Mouse (Mus musculus): ENCODE data around the gene Ppat.
"Not testable (repeated sequence)": the region's sequence is repeated elsewhere in the genome, so short reads cannot be mapped to it uniquely, and the experiment has no call there.

The Ppat gene

DNA sequence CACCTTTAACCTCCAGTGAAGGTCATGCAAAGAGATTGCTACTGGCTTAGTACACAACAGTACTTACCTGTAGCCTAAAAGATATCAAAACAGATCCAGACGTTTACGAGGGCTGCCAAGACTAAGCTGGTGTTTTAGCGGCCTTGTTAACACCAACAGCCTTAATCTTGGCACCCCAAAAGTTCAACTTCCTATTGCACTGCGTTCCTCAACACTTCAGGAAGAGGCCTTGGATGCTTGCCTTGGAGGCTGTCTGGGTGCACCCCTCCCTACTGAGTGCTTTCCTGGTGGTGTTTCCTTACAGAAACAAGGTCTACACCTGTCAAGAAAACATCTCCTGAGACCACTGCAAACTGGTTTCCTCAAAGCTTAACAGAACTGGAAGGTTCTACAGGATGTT lies 4.2 kb downstream of the Ppat start:
- DNase-seq = no peak

GRCm38 (mm10) chr5:76945678-76946033 lies 5.7 kb downstream of the Ppat start:
- DNase-seq = no peak

- no peak for DNase-seq
These were observed 6.3 kb downstream of the Ppat start for GRCm38 (mm10) chr5:76944965-76945677.

DNA sequence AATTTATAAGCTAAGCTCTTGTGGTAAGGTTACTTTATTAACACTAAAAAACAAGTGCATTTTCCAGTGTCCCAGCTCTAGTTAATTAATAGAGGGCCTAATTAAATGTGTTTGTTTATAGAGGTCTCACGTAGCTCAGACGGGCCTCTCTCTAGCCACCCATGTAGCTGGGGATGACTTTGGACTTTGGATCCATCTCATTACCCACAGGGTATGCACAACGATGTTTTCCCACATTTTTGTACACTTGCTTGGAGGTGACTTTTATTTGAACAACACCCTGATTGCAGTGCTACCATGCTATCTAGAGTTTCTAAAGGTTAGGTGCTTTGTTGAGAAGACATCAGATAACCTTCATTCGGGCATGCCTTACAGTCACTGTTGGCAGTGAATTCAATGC lies 8.9 kb downstream of the Ppat start:
- DNase-seq = no peak

DNA sequence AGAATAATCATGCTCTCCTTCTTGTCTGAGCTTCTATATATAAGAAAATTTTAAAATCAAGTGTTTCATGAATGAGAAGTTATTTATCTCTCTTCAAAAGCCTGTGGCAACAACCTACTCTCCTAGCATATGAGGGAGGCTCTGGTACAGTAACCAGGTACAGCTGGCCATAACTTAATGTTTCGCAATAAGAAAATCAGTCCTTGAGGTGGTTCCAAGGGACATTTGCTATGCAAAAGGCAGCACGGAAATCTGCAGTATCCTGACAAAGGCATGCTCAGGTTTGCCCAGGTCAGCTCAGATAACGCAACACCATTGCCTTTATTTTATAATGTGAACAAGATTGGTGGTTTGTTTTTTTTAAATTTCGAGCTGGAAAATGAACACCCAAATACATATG lies 9.4 kb downstream of the Ppat start:
- no peak for DNase-seq

DNA sequence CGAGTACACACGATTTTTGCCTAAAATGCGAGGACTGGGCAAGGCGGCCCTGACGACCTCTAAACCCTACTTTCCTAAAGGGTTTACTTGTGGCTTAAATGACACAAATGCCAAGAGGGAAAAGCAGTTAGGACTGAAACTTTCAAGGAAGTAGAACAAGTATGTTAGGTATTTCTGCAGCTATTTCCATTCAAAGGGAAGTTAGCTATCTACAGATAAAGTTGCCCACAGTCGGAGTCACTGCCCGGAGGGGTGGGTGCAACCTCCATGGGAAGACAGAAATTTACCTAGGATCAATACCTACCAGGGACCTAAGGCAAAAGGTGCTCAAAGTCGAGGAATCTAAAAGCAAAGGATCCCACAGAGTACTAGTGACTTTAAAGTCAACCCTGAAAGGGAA lies 11.7 kb downstream of the Ppat start:
- no peak for DNase-seq

DNA sequence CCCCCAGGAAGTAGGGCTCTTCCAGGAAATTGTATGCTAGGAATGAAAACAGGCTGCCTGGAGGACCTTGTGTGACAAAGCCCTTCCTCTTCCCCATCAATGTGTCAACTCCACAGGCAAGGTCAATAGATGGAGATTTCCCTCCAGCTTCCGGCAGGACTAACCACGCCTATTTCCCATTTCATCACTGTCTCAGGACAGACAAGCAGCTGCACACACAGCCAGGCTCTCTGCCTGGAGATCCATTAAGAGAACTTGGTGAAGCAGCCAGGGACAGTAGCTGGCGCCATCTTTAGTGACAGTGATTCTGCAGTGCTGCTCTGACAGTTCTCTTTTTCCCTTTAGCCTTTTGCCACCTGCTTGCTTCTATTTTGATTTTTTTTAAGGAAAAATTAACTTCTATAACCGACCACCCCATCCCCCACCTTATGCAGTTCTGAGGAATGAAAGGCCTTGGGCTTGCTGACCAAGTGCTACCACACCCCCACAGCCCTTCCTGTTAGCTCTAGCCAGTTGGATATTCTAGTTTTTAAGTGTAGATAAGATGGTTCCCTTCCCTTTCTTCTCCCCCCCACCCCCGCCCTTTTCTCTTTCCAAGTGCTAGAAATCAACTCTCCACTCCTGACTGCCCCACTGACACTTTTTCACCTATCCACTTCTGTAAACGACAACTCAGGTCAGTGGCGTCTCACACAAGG lies 22.0 kb downstream of the Ppat start:
- DNase-seq = peak; percentile 57

GRCm38 (mm10) chr5:76928124-76928832 lies 23.1 kb downstream of the Ppat start:
- peak; percentile 74 for DNase-seq

- no peak for DNase-seq
These were observed 27.1 kb downstream of the Ppat start for GRCm38 (mm10) chr5:76924296-76924695.

DNA sequence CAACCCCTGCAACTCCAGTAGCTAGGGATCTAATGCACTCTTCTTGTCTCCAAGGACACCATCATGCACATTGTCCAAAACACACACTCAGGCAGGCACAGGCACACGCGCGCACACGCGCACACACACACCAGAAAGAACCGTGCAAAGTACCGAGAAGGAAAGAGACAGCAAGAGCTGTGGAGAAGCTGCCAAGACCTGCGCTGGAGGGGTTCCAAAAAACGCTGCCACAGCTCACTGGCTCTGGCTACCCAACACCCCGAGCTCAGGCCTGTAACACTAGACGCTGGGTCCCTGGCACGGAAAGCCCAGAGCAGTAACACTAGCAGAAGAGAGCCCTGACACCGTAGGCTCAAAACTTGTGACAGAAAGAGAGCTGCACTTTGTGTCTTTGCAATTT lies 27.9 kb downstream of the Ppat start:
- peak; percentile 27 for DNase-seq

GRCm38 (mm10) chr5:76922833-76923232 lies 28.5 kb downstream of the Ppat start:
- DNase-seq = no peak

DNA sequence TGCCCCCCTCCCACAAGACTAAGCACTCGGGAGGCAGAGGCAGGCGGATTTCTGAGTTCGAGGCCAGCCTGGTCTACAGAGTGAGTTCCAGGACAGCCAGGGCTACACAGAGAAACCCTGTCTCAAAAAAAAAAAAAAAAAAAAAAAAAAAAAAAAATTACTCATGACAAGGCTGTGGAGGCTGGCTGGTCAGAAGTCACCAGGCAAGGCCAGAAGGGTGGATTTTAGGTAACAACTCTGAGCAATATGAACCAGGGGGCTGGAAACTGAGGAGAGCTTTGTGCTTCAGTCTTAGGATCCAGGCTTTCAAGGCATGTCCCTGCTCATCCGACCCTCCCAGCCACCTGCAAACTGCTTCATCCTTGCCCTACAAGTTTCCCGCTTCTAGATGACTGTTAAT lies 38.9 kb downstream of the Ppat start:
- DNase-seq = not testable (repeated sequence)

- no peak for DNase-seq
These were observed 40.6 kb downstream of the Ppat start for GRCm38 (mm10) chr5:76910807-76911206.

- DNase-seq = no peak
These were observed 45.3 kb downstream of the Ppat start for GRCm38 (mm10) chr5:76906155-76906499.

DNA sequence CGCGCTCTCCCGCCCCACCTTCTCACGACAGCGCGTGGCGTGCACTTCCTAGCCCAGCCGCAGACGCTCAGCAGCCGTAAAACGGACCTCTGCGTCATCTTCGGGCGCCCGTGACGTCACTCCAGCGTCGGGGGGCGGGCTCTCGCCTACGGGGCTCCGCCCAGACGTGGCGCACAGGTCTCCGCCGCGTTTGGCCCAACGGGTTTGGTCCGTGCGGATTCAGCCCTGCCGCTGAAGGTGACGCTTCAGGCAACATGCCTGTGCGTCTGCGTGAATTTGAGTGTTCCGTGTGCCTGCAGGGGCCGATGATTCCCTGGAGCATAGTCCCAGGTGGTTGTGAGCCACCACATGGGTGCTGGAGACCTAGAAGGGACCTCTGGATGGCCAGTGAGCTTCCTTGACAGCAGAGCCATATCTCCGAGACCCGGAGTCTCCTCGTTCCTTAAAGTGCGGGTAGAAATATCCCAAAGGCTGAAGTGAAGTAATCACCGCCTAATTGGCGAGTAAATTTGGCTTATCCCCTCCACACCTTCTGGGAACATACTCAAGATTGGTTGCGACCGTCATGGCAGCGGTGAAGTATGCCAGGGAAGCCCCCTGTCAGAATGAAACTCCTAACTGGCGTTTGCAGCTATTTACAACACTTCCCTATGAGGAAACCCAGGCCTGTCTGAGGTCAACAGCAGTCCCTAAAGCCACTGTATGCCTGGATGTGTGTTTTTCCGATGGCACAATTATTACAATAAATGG lies 45.8 kb downstream of the Ppat start, which contains the start of gene Aasdh:
Aasdh (minus strand) TSS at position 110 of the 750 bp plus-strand sequence.
- peak; percentile 96 for DNase-seq

DNA sequence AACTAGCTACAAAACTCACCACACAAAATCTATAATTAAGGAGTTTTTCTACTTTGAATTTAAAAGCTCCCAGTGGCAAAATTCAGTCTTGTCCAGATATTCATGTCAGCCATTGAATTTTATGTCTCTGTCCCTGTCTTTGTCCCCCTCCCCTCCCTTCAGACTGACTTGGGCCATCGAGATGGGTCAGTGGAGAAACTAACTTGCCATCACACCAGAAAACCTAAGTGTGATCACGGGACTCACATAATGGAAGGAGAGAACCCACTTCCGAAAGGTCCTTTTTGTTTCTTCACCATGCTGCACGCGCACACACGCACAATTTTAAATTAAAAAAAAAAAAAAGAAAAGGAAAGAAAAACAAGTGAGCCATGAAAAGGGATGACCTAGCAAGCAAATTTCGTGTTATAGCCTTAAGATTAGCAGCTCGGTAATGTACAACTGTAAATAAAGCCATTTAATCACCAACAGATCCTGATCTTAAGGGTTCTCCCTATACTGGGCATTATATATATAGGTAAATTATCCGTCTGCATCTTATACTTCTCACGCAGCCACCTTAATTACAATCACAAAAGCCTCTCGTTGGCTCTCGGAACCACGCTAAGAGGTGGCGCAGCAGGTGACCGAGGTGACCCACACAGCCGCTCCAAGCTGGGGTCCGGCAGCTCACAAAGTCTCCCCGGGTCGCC lies 46.5 kb downstream of the Ppat start:
- DNase-seq = no peak

DNA sequence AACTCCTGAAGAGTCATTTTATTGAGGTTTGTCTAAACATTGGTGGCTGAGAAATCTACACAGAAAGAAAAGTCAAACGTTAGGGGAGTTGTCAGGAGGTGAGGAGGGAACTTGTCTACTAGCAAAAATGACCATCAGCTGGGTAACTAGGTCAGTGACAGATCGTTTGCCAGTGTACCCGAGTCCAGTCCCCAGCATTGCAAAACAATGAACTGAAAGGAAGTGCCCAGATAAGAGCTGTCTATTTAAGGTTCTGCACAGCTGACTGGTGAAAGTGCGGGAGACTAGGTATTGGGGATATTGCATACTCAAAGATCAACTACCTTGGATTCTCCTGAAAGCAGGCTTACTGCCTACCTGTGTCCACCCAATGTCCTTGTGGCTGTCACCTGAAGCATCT lies 49.2 kb downstream of the Ppat start:
- DNase-seq = no peak

DNA sequence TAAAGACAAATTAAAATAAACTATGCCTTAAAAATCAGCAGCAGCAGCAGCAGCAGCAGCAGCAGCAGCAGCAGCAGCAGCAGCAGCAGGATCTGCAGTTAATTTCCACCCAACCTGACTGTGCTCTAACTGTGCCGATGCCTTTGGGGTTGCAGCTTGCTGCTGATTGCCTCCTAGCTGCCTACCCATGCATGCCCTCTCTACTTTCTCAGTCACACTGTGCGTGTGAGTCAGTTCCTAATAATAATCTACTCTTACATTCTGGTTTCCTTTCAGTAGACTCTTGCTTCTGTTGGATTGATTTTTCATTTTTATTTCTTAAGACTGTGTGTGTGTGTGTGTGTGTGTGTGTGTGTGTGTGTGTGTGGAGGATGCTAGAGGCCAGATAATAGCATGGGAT lies 58.3 kb downstream of the Ppat start:
- no peak for DNase-seq

- DNase-seq = no peak
These were observed 58.8 kb downstream of the Ppat start for GRCm38 (mm10) chr5:76892608-76893007.

- DNase-seq = no peak
These were observed 64.4 kb downstream of the Ppat start for GRCm38 (mm10) chr5:76887011-76887410.

GRCm38 (mm10) chr5:76884107-76884506 lies 67.3 kb downstream of the Ppat start:
- DNase-seq = no peak

GRCm38 (mm10) chr5:76876106-76876758 lies 75.1 kb downstream of the Ppat start:
- no peak for DNase-seq

Data from lung, postnatal 10 days (tissue).